Comparison of ENCODE assay signal across 9 mouse cellular contexts in genomic region chr6:145515859-145516581, GRCm38 (mm10).
A peak's percentile ranks its signal among the peaks of the same experiment; 100 is the strongest.
DNase-seq lines count a peak whose midpoint lies in the region; ATAC-seq lines count a peak whose summit lies in the region.
"Had no signal": no experiment of that assay in that cellular context is flagged by ENCODE, and none has a peak within 500 bp of the region (broad histone marks: within the 10 kb centered on the region; RNA-seq: fewer than 3 reads in every experiment).

No protein-coding gene starts in this region.

- H3K9ac ChIP-seq in forebrain, embryonic 14.5 days (ENCODE audit: low read length) = no peak overlapping the region
- no peak overlapping the region for H3K9ac ChIP-seq in forebrain, embryonic 11.5 days (ENCODE audit: low read length)
- no peak overlapping the region for H3K9ac ChIP-seq in kidney, embryonic 14.5 days (ENCODE audit: low read depth, low read length)
- H3K9ac ChIP-seq in midbrain, embryonic 13.5 days (replicated peaks) = no peak overlapping the region

- no peaks in the 10 kb centered on the region for H3K9me3 ChIP-seq in forebrain, embryonic 14.5 days (replicated peaks; ENCODE audit: control insufficient read depth, low read length)
- no peaks in the 10 kb centered on the region for H3K9me3 ChIP-seq in forebrain, embryonic 11.5 days (ENCODE audit: control insufficient read depth, low read length)
- H3K9me3 ChIP-seq in embryonic facial prominence, embryonic 10.5 days = peaks cover 6% of the 10 kb centered on the region; the same call in 1 of the 2 replicates
- 0 out of 2 replicates have a peak, but pooled peaks cover 3% of the 10 kb centered on the region for H3K9me3 ChIP-seq in kidney, embryonic 14.5 days (ENCODE audit: control insufficient read depth, low read length)
- H3K9me3 ChIP-seq in midbrain, embryonic 13.5 days = no peaks in the 10 kb centered on the region

- no peak overlapping the region for H3K4me2 ChIP-seq in forebrain, embryonic 14.5 days (ENCODE audit: low read length)
- no peak overlapping the region for H3K4me2 ChIP-seq in forebrain, embryonic 11.5 days (ENCODE audit: low read depth, low read length, severe bottlenecking)
- no peak overlapping the region for H3K4me2 ChIP-seq in kidney, embryonic 14.5 days (replicated peaks; ENCODE audit: low read depth, low read length)
- H3K4me2 ChIP-seq in midbrain, embryonic 13.5 days (replicated peaks) = no peak overlapping the region

- no peak overlapping the region for H3K27ac ChIP-seq in forebrain, embryonic 14.5 days (ENCODE audit: low read depth, low read length)
- no peak overlapping the region for H3K27ac ChIP-seq in forebrain, embryonic 11.5 days (ENCODE audit: low read depth, low read length)
- H3K27ac ChIP-seq in embryonic facial prominence, embryonic 10.5 days (replicated peaks) = peak overlapping the region; percentile 4
- no peak overlapping the region for H3K27ac ChIP-seq in kidney, embryonic 14.5 days (ENCODE audit: low read depth, low read length)
- H3K27ac ChIP-seq in midbrain, embryonic 13.5 days = no peak overlapping the region
- H3K27ac ChIP-seq: macrophage had no signal

- no peak overlapping the region for H3K4me3 ChIP-seq in forebrain, embryonic 14.5 days (ENCODE audit: low read depth, low read length)
- H3K4me3 ChIP-seq in forebrain, embryonic 11.5 days (ENCODE audit: low read depth, low read length) = no peak overlapping the region
- H3K4me3 ChIP-seq in embryonic facial prominence, embryonic 10.5 days = no peak overlapping the region
- H3K4me3 ChIP-seq in kidney, embryonic 14.5 days (ENCODE audit: low read length) = no peak overlapping the region
- H3K4me3 ChIP-seq in midbrain, embryonic 13.5 days (replicated peaks) = no peak overlapping the region

- no peaks in the 10 kb centered on the region for H3K36me3 ChIP-seq in forebrain, embryonic 14.5 days (ENCODE audit: control insufficient read depth, insufficient read depth, low read length)
- H3K36me3 ChIP-seq in forebrain, embryonic 11.5 days (ENCODE audit: control insufficient read depth, insufficient read depth, low read length) = no peaks in the 10 kb centered on the region
- no peaks in the 10 kb centered on the region for H3K36me3 ChIP-seq in embryonic facial prominence, embryonic 10.5 days (replicated peaks)
- H3K36me3 ChIP-seq in kidney, embryonic 14.5 days (ENCODE audit: control insufficient read depth, insufficient read depth, low read length) = no peaks in the 10 kb centered on the region
- no peaks in the 10 kb centered on the region for H3K36me3 ChIP-seq in midbrain, embryonic 13.5 days

- ATAC-seq in forebrain, embryonic 14.5 days = no peak
- ATAC-seq in forebrain, embryonic 11.5 days (replicated peaks; ENCODE audit: low FRiP score) = no peak
- peak; percentile 85 for ATAC-seq in kidney, embryonic 14.5 days (ENCODE audit: low FRiP score, low TSS enrichment)
- ATAC-seq in midbrain, embryonic 13.5 days = 0 out of 2 replicates have a peak, but pooled peaks have one; percentile 12

- no peaks in the 10 kb centered on the region for H3K27me3 ChIP-seq in forebrain, embryonic 14.5 days (replicated peaks; ENCODE audit: control insufficient read depth, insufficient read depth, low read length)
- H3K27me3 ChIP-seq in forebrain, embryonic 11.5 days (ENCODE audit: control insufficient read depth, insufficient read depth, low read length) = no peaks in the 10 kb centered on the region
- H3K27me3 ChIP-seq in embryonic facial prominence, embryonic 10.5 days (replicated peaks; ENCODE audit: low read depth, poor library complexity, severe bottlenecking) = no peaks in the 10 kb centered on the region
- H3K27me3 ChIP-seq in kidney, embryonic 14.5 days (ENCODE audit: control insufficient read depth, insufficient read depth, low read length) = no peaks in the 10 kb centered on the region
- no peaks in the 10 kb centered on the region for H3K27me3 ChIP-seq in midbrain, embryonic 13.5 days

- WGBS in forebrain, embryonic 14.5 days = 77% methylated on average over 10 of the region's 10 CpGs
- 81% methylated on average over 10 of the region's 10 CpGs for WGBS in forebrain, embryonic 11.5 days
- 53% methylated on average over 10 of the region's 10 CpGs for WGBS in embryonic facial prominence, embryonic 10.5 days
- 28% methylated on average over 10 of the region's 10 CpGs for WGBS in kidney, embryonic 14.5 days
- WGBS in midbrain, embryonic 13.5 days = 75% methylated on average over 10 of the region's 10 CpGs

- no peaks in the 10 kb centered on the region for H3K4me1 ChIP-seq in forebrain, embryonic 14.5 days (ENCODE audit: control insufficient read depth, insufficient read depth, low read length)
- H3K4me1 ChIP-seq in forebrain, embryonic 11.5 days (replicated peaks; ENCODE audit: control insufficient read depth, insufficient read depth, low read length) = no peaks in the 10 kb centered on the region
- peaks cover 30% of the 10 kb centered on the region for H3K4me1 ChIP-seq in embryonic facial prominence, embryonic 10.5 days
- H3K4me1 ChIP-seq in kidney, embryonic 14.5 days (ENCODE audit: control insufficient read depth, insufficient read depth, low read length) = peaks cover 17% of the 10 kb centered on the region
- H3K4me1 ChIP-seq in midbrain, embryonic 13.5 days (replicated peaks) = peaks cover 20% of the 10 kb centered on the region

- DNase-seq in forebrain, embryonic 14.5 days (ENCODE audit: low spot score) = peak; percentile 41
- no peak for DNase-seq in forebrain, embryonic 11.5 days (ENCODE audit: low spot score)
- DNase-seq in embryonic facial prominence, embryonic 10.5 days (ENCODE audit: low spot score) = peak; percentile 65
- DNase-seq in layer of hippocampus, postnatal 14 days (ENCODE audit: low spot score in 2 of 2) = no peak
- DNase-seq in thymus, postnatal 25 days = no peak
- DNase-seq in liver = no peak

Comparison
In these comparisons a context has a peak if more than half of its experiments do, and no peak if none do; other contexts are left out.
1. DNase-seq: peak in forebrain, embryonic 14.5 days (single experiment) and embryonic facial prominence, embryonic 10.5 days (single experiment); none in forebrain, embryonic 11.5 days (single experiment), layer of hippocampus, postnatal 14 days (0 of 2), thymus, postnatal 25 days (single experiment) and liver (single experiment).
2. ATAC-seq: peak in kidney, embryonic 14.5 days (single experiment) and midbrain, embryonic 13.5 days (single experiment); none in forebrain, embryonic 14.5 days (single experiment) and forebrain, embryonic 11.5 days (single experiment).